Mouse (Mus musculus) embryo, embryonic 9.5 days (tissue): ENCODE results near the gene Timm17a.

ENCODE experiments used
- DNase-seq: peaks from one replicate; pipeline ENCODE4 v3.0.0-alpha.2; 2017; ENCODE audit errors: extremely low spot score

Timm17a gene

GRCm38 (mm10) chr1:135280646-135281045, 32.9 kb downstream of the Timm17a start:
- DNase-seq = no peak

- DNase-seq = no peak
These were observed 42.2 kb downstream of the Timm17a start for GRCm38 (mm10) chr1:135271371-135271770.

GRCm38 (mm10) chr1:135267663-135268446, 45.7 kb downstream of the Timm17a start:
- no peak for DNase-seq

- no peak for DNase-seq
These were observed 47.7 kb downstream of the Timm17a start for GRCm38 (mm10) chr1:135265834-135266233.

GRCm38 (mm10) chr1:135263316-135263715, 50.3 kb downstream of the Timm17a start:
- no peak for DNase-seq

- no peak for DNase-seq
These were observed 51.2 kb downstream of the Timm17a start for GRCm38 (mm10) chr1:135262329-135262728.

GRCm38 (mm10) chr1:135260931-135261330, 52.6 kb downstream of the Timm17a start:
- DNase-seq = no peak

- peak; percentile 89 for DNase-seq
These were observed 54.5 kb downstream of the Timm17a start for GRCm38 (mm10) chr1:135259128-135259436.

GRCm38 (mm10) chr1:135258380-135259127, 55.0 kb downstream of the Timm17a start, which contains the start of gene Elf3:
TSS of gene Elf3 (minus strand) at chr1:135258568.
- DNase-seq = peak; percentile 70

GRCm38 (mm10) chr1:135256299-135256698, 57.3 kb downstream of the Timm17a start:
- DNase-seq = no peak

- DNase-seq = no peak
These were observed 60.7 kb downstream of the Timm17a start for GRCm38 (mm10) chr1:135252854-135253253.

GRCm38 (mm10) chr1:135251405-135251804, 62.2 kb downstream of the Timm17a start:
- no peak for DNase-seq

- DNase-seq = no peak
These were observed 62.9 kb downstream of the Timm17a start for GRCm38 (mm10) chr1:135250706-135251105.

GRCm38 (mm10) chr1:135248434-135248850, 65.1 kb downstream of the Timm17a start:
- DNase-seq = peak; percentile 19
